Mouse (Mus musculus): ENCODE measurements around the gene Prcd. TPM values are rescaled to one million over a fixed set of nuclear protein-coding genes. Genes with fewer than 3 reads are reported as not detected.
A peak's percentile ranks its signal among the peaks of the same experiment; 100 is the strongest.
"Not testable (repeated sequence)": the region's sequence is repeated elsewhere in the genome, so short reads cannot be mapped to it uniquely, and the experiment has no call there.

Prcd gene
- polyA plus RNA-seq, 1 experiment from 2014 or later, result 16.4 TPM

GRCm38 (mm10) chr11:116674616-116675379 is 21.5 kb downstream of the Prcd start:
- H3K4me3 ChIP-seq (ENCODE audit: low read depth, low read length), result no peak overlapping the region
- DNase-seq (ENCODE audit: low spot score) (no peak), ATAC-seq (peak; percentile 18; the same call in 1 of the 2 replicates)
- TF ChIP-seq CTCF (IDR thresholded peaks at IDR 0.05) (no peak), EP300 (IDR thresholded peaks at IDR 0.05) (0 out of 2 replicates have a peak, but pooled peaks have one; percentile 22)
- peak overlapping the region; percentile 43; the same call in 1 of the 2 replicates for H3K27ac ChIP-seq (ENCODE audit: low read length)
- H3K4me1 ChIP-seq (ENCODE audit: insufficient read depth, low read depth, low read length), result peaks cover 3% of the 10 kb centered on the region; the same call in 1 of the 2 replicates
- H3K4me2 ChIP-seq (replicated peaks; ENCODE audit: low read depth, low read length), result no peak overlapping the region
- peaks cover 26% of the 10 kb centered on the region for H3K36me3 ChIP-seq (ENCODE audit: insufficient read depth, low read length)
- 58% methylated on average over 7 of the region's 7 CpGs for WGBS
- no peaks in the 10 kb centered on the region for H3K27me3 ChIP-seq (replicated peaks; ENCODE audit: insufficient read depth, low read length)
- no peak overlapping the region for H3K9ac ChIP-seq (replicated peaks; ENCODE audit: low read depth)
- no peaks in the 10 kb centered on the region for H3K9me3 ChIP-seq (ENCODE audit: low read length)

GRCm38 (mm10) chr11:116675429-116675828 is 22.1 kb downstream of the Prcd start:
- not testable (repeated sequence) for H3K27me3 ChIP-seq (replicated peaks; ENCODE audit: insufficient read depth, low read length); H3K9ac ChIP-seq (replicated peaks; ENCODE audit: low read depth); H3K4me3 ChIP-seq (ENCODE audit: low read depth, low read length); H3K4me2 ChIP-seq (replicated peaks; ENCODE audit: low read depth, low read length); DNase-seq (ENCODE audit: low spot score); H3K4me1 ChIP-seq (ENCODE audit: insufficient read depth, low read depth, low read length); H3K27ac ChIP-seq (ENCODE audit: low read length); H3K9me3 ChIP-seq (ENCODE audit: low read length); ATAC-seq
- H3K36me3 ChIP-seq (ENCODE audit: insufficient read depth, low read length), result peaks cover 26% of the 10 kb centered on the region
- WGBS, result 48% methylated on average over 6 of the region's 6 CpGs

GRCm38 (mm10) chr11:116676175-116676976 is 23.0 kb downstream of the Prcd start:
- Histone ChIP-seq H3K27me3 (replicated peaks; ENCODE audit: insufficient read depth, low read length) (no peaks in the 10 kb centered on the region), H3K9ac (replicated peaks; ENCODE audit: low read depth) (no peak overlapping the region), H3K9me3 (ENCODE audit: low read length) (no peaks in the 10 kb centered on the region), H3K36me3 (ENCODE audit: insufficient read depth, low read length) (peaks cover 26% of the 10 kb centered on the region), H3K4me2 (replicated peaks; ENCODE audit: low read depth, low read length) (no peak overlapping the region), H3K27ac (ENCODE audit: low read length) (no peak overlapping the region), H3K4me1 (ENCODE audit: insufficient read depth, low read depth, low read length) (peaks cover 3% of the 10 kb centered on the region; the same call in 1 of the 2 replicates), H3K4me3 (ENCODE audit: low read depth, low read length) (no peak overlapping the region)
- 82% methylated on average over 14 of the region's 14 CpGs for WGBS
- ATAC-seq, result no peak
- no peak for DNase-seq (ENCODE audit: low spot score)
- TF ChIP-seq CTCF (IDR thresholded peaks at IDR 0.05) (no peak), EP300 (IDR thresholded peaks at IDR 0.05) (no peak)

- no peaks in the 10 kb centered on the region; the same call in 1 of the 2 replicates for H3K4me1 ChIP-seq (ENCODE audit: insufficient read depth, low read depth, low read length)
- DNase-seq (ENCODE audit: low spot score), result no peak
- no peak for ATAC-seq
- no peak overlapping the region for H3K4me2 ChIP-seq (replicated peaks; ENCODE audit: low read depth, low read length)
- TF ChIP-seq EP300 (IDR thresholded peaks at IDR 0.05) (no peak), CTCF (IDR thresholded peaks at IDR 0.05) (no peak)
- 0 out of 2 replicates have a peak overlapping the region, but pooled peaks have one; percentile 5 for H3K27ac ChIP-seq (ENCODE audit: low read length)
- 61% methylated on average over 8 of the region's 8 CpGs for WGBS
- no peaks in the 10 kb centered on the region for H3K9me3 ChIP-seq (ENCODE audit: low read length)
- H3K4me3 ChIP-seq (ENCODE audit: low read depth, low read length), result no peak overlapping the region
- no peak overlapping the region for H3K9ac ChIP-seq (replicated peaks; ENCODE audit: low read depth)
- no peaks in the 10 kb centered on the region for H3K27me3 ChIP-seq (replicated peaks; ENCODE audit: insufficient read depth, low read length)
- peaks cover 26% of the 10 kb centered on the region for H3K36me3 ChIP-seq (ENCODE audit: insufficient read depth, low read length)
Observed at GRCm38 (mm10) chr11:116677711-116678441, 24.5 kb downstream of the Prcd start.

GRCm38 (mm10) chr11:116679148-116679547 is 25.8 kb downstream of the Prcd start:
- Histone ChIP-seq H3K27ac (ENCODE audit: low read length) (no peak overlapping the region), H3K36me3 (ENCODE audit: insufficient read depth, low read length) (peaks cover 20% of the 10 kb centered on the region), H3K4me2 (replicated peaks; ENCODE audit: low read depth, low read length) (no peak overlapping the region), H3K27me3 (replicated peaks; ENCODE audit: insufficient read depth, low read length) (no peaks in the 10 kb centered on the region), H3K9ac (replicated peaks; ENCODE audit: low read depth) (no peak overlapping the region), H3K4me1 (ENCODE audit: insufficient read depth, low read depth, low read length) (no peaks in the 10 kb centered on the region), H3K4me3 (ENCODE audit: low read depth, low read length) (no peak overlapping the region), H3K9me3 (ENCODE audit: low read length) (no peaks in the 10 kb centered on the region)
- 92% methylated on average over 6 of the region's 6 CpGs for WGBS
- ATAC-seq (no peak), DNase-seq (ENCODE audit: low spot score) (no peak)
- TF ChIP-seq EP300 (IDR thresholded peaks at IDR 0.05) (no peak), CTCF (IDR thresholded peaks at IDR 0.05) (no peak)
